Mouse (Mus musculus) adrenal gland, postnatal 25 days (tissue): ENCODE results near the gene Ccr6. TPM values are rescaled to one million over a fixed set of nuclear protein-coding genes. Genes with fewer than 3 reads are reported as not detected.

Experiments used
- DNase-seq: peaks from one replicate; pipeline ENCODE4 v3.0.0; 2021; ENCODE audit warnings: mixed read lengths
- total RNA-seq: library from RNA; stranded (reverse); gene quantifications from 2 replicates; pipeline ENCODE4 v1.2.3, GENCODE M21; 2021

The Ccr6 gene
- total RNA-seq, 1 experiment from 2014 or later, result not detected

DNA sequence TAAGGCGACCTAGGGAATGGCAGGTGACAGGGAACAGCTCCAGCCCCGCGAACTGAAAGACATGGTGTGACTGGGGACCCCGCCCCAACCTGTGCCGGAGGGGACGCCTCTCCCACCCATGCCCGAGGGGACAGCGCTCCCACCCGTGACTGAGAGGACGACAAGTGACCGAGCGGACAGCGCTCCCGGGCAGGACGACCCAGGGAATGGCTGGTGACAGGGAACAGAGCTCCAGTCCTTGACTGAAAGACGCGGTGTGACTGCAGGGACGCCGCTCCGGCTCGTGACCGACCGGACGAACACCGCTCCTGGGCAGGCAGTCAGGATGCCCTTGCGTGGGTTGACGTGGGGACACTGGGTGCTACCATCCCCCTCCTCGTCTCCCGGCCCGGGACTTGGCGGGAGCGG, 48.4 kb downstream of the Ccr6 start:
- peak; percentile 51 for DNase-seq

DNA sequence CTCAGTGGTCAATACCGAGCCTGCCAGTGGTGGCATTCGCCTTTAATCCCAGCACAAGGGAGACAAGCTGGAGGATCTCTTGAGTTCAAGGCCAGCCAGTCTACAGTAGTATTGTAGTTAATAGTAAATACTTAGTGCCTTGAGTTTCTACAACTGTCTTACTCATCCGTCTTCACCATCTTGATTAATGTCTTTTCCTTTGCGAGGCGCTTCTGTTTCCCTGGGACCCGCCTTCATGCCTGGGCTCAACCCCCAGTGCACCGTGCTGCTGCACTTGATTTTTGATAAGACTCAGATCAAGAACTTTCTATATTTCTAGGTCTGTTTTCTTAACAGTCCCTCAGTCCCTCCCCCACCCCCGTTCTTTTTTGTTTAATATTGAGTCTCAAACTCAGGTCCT, 49.2 kb downstream of the Ccr6 start:
- peak; percentile 13 for DNase-seq

DNA sequence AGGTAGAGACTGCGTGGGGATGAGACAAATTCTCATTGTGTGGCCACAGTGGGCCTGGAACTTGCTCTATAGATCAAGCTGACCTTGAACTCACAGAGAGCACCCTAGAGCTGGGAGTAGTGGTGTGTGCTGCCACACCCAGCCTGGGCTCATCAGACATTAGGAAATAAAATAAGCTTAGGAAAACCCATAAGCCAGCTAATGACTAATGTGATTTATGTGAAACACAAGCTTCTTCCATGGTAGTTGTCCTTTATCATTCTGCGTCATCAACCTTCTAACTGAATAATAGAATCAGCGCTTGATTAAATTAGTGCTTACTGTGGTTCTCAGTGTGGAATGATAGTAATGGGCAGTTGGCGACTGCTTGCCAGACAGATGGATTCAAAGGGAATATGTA, 51.1 kb downstream of the Ccr6 start:
- no peak for DNase-seq

DNA sequence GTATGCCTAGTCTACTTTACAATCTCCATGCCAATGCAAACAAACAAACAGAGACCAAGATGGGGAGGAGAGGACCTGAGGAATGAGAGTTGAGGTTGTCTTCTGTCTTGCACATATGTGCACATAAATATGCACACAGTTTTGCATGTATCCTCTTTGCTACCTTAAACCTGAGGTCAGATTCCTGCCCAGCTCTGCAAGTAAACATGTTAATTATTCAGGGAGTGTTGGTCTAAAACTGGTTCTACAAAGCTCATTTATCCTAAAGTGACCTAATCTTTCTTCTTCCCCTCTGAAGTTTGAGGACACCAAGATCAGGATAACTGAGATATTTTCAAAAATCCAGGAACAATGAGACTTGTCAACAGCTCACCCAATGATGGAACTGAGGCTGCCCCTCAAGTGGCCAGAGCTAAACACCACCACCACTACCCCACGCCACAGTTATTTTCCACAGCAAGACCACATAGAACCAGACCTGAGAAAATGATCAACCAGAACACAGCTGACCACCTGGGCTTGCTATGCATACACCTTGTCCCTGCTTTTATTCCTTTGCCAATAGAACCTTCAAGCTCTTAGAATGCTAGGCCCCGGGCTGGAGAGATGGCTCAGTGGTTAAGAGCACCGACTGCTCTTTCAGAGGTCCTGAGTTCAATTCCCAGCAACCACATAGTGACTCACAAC, 54.3 kb downstream of the Ccr6 start:
- DNase-seq, result no peak

GRCm38 (mm10) chr17:8290736-8291135, 54.9 kb downstream of the Ccr6 start:
- DNase-seq, result peak; percentile 20

- DNase-seq, result no peak
Observed at GRCm38 (mm10) chr17:8295825-8296224, 60.0 kb downstream of the Ccr6 start.

DNA sequence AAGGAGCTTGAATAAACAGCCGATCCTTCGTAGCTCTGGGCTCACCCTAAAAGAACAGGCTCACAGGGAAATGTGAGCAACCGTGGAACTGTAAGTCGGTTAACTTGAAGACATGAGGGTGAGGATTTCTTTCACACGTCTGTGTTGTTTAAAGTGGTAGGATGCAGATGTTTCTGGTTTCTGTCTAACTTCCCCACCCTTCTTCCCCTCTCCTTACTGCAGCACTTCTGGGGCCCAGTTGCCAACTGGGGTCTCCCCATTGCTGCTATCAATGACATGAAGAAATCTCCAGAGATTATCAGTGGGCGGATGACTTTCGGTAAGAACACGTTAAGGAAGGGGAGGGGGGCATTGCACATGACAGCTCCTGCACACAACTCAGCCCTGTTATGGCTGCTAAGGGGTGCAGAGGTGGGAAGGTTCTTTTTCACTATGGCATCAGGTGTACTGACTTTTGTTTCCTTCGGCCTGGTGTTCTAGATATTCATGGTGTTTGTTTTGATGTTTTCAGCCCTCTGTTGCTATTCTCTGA, 60.5 kb downstream of the Ccr6 start:
- DNase-seq, result no peak

GRCm38 (mm10) chr17:8297746-8298145, 61.9 kb downstream of the Ccr6 start:
- no peak for DNase-seq

DNA sequence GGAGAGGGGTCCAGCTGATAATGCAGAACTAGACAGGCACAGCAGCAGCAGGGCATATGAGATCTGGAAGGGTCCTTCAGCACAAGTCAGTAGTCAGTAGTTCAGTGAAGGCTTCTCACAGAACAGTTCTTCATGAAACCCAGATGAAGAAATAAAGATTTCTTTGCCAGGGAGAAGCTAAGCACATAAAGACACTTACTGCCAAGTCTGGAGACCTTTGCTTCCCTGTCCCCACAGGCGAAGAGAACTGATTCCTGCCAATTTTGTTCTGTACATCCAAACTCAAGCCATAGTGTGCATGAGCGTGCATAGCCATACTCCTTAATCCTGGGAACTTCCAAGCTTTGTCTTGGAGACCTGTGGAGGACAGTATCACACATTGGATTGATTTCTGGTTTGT, 62.4 kb downstream of the Ccr6 start:
- no peak for DNase-seq

GRCm38 (mm10) chr17:8299524-8299923, 63.7 kb downstream of the Ccr6 start:
- peak; percentile 18 for DNase-seq

DNA sequence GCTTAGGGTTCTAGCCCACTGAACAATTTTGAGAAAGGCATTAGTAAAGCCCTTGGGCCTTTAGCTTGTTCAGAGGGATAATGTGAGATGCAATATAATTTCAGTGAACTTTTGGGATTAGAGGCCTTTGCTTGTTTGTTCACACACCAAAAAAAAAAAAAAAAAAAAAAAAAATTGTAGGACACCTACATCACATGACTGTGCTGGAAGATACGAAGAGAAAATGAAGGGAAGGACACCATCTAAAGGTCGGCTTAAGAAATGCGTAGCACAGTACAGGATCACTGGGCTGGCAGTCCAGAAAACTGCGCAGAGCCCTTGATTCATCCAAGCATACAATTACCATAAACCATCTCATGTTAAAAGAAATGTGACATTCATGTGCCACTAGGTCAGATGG, 65.7 kb downstream of the Ccr6 start:
- no peak for DNase-seq

DNA sequence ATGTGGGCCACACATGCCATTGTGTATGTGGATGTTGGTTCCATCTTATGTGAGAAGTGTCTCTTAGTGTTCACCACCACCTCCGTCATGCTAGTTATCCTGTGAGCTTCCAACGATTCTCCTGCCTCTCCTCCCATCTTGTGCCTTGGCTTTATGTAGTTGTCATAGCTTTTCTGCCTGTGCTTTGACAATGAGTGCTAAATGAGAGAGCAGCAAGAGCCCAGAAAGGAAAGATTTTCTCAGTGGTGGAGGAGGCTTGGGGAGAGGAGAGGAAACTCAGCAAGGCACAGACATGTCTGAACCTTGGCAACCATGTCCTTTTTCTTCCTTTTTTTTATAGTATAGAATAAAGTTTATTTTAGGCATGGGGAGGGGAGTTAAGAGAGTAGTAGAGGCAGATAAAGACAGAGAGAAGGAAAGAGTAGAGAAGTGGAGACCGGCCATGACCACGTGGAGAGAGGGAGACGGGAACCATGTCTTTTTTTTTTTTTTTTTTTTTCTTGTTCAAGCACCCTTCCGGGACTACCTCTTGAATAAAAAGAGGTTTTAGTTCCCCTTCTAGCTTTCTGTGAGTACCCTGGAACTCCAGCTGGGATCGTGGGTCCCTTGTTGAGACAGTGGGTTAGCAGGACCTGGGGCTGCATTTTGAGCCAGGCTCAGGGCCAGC, 67.1 kb downstream of the Ccr6 start:
- DNase-seq, result no peak

DNA sequence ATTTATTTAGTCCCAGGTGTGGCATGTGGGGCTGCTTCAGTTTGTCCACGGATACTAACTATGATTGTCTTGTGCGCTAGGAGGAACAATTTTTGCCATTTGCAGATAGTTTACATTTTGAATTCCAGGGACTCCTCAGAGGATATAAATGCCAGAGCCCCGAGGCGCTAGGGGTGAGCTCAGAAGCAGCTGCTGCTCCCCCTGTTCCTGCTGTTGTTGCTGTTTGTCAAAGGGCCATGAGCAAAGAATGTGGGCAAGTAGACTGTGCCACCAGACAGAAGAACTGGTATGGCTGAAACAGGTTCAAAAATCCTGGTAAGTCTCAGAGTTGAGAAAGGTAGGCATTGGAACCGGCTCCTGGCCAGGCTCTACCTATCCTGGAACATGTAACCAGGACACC, 67.8 kb downstream of the Ccr6 start:
- no peak for DNase-seq

- peak; percentile 16 for DNase-seq
Observed at GRCm38 (mm10) chr17:8305801-8306200, 70.0 kb downstream of the Ccr6 start.

Other genes starting within 250 kb of the Ccr6 start
- gene Gm49673, start 88.3 kb upstream of the Ccr6 start, total RNA-seq, result 0.24 and 1.8 TPM in 2 replicates
- 54.1 and 69.7 TPM in 2 replicates for gene Rnaset2a, start 87.9 kb upstream of the Ccr6 start, total RNA-seq
- gene Fgfr1op, start 70.5 kb upstream of the Ccr6 start, total RNA-seq, result 27.9 and 29.6 TPM in 2 replicates
- 262 and 318 TPM in 2 replicates for gene Mpc1, start 46.9 kb downstream of the Ccr6 start, total RNA-seq
- 50.8 and 67.0 TPM in 2 replicates for gene Sft2d1, start 75.1 kb downstream of the Ccr6 start, total RNA-seq
- gene Prr18, start 101.4 kb downstream of the Ccr6 start, total RNA-seq, result 0.43 and 0.95 TPM in 2 replicates
- gene T2, start 119.9 kb downstream of the Ccr6 start, total RNA-seq, result not detected in 2 replicates
- gene T, start 198.4 kb downstream of the Ccr6 start, total RNA-seq, result not detected in 2 replicates